Comparison of ENCODE assay signal across 18 mouse cellular contexts in the genomic region with DNA sequence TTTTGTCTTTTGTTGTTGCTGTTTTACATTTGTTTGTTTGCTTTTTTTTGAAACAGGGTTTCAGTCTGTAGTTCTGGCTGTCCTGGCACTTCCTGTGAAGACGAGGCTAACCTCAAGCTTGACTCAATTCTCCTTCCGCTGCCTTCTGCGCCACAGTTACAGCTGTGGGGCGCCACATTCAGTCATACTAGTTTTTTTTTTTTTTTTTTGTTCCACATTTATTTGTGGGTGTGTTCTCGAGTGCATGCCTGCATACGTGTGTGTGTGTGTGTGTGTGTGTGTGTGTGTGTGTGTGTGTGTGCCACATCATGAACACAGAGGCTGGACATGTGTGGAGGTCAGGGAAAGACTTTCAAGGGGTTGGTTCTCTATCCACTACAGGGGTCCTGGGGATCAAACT. TPM values are rescaled to one million over a fixed set of nuclear protein-coding genes. Genes with fewer than 3 reads are reported as not detected.
DNase-seq lines count a peak whose midpoint lies in the region; ATAC-seq and TF ChIP-seq lines count a peak whose summit lies in the region.
"Had no signal": no experiment of that assay in that cellular context is flagged by ENCODE, and none has a peak within 500 bp of the region (broad histone marks: within the 10 kb centered on the region; RNA-seq: fewer than 3 reads in every experiment).

No protein-coding gene starts in this region.

- no peak overlapping the region for H3K27ac ChIP-seq in forebrain, embryonic 10.5 days
- no peak overlapping the region for H3K27ac ChIP-seq in forebrain, postnatal 0 days (ENCODE audit: low read depth, low read length)
- H3K27ac ChIP-seq: hindbrain, postnatal 0 days; kidney, embryonic 15.5 days; neural tube, embryonic 12.5 days had no signal

- DNase-seq in 416B (ENCODE audit: low read depth) = peak; percentile 60
- peak; percentile 65 for DNase-seq in CD4-positive, CD25-positive, alpha-beta regulatory T cell, adult 2 months (ENCODE audit: low read depth, low spot score)
- DNase-seq in splenic B cell, adult 2 months (ENCODE audit: low read depth, low spot score) = peak; percentile 73
- DNase-seq in heart, postnatal 10 days = no peak
- DNase-seq in layer of hippocampus, adult 11-12 months (ENCODE audit: low spot score) = no peak
- no peak for DNase-seq in forebrain, embryonic 10.5 days (ENCODE audit: extremely low spot score, low spot score)
- no peak for DNase-seq in forebrain, postnatal 0 days
- DNase-seq: adrenal gland, adult 8-10 months; cerebellum, postnatal 36 days; heart, adult 11 months; layer of hippocampus, adult 9-11 months; lung, embryonic 14.5 days had no signal

- no peak for TF ChIP-seq CTCF in forebrain, postnatal 0 days (IDR thresholded peaks at IDR 0.05; ENCODE audit: low read depth)

- intact Hi-C loops in heart, postnatal 10 days (cut with DNase I) = no loop called here

- no peak overlapping the region for H3K9ac ChIP-seq in forebrain, postnatal 0 days
- H3K9ac ChIP-seq: embryonic facial prominence, embryonic 13.5 days; kidney, embryonic 15.5 days; lung, embryonic 14.5 days; neural tube, embryonic 12.5 days had no signal

- ATAC-seq in granulocyte monocyte progenitor cell, adult 5-6 weeks (replicated peaks; ENCODE audit: poor library complexity, severe bottlenecking) = peak; percentile 81
- no peak for ATAC-seq in forebrain, postnatal 0 days
- ATAC-seq: hindbrain, postnatal 0 days had no signal

- no peak overlapping the region for H3K4me3 ChIP-seq in forebrain, embryonic 10.5 days
- no peak overlapping the region for H3K4me3 ChIP-seq in forebrain, postnatal 0 days (ENCODE audit: low read depth, low read length)
- H3K4me3 ChIP-seq: embryonic facial prominence, embryonic 13.5 days; kidney, embryonic 15.5 days; neural tube, embryonic 12.5 days had no signal

- WGBS in forebrain, embryonic 10.5 days = 80% methylated on average over 6 of the region's 6 CpGs
- 81% methylated on average over 6 of the region's 6 CpGs for WGBS in forebrain, postnatal 0 days

- H3K36me3 ChIP-seq in splenic B cell, adult 2 months (ENCODE audit: control insufficient read depth, insufficient read depth, low read length, poor library complexity, severe bottlenecking) = no peaks in the 10 kb centered on the region
- no peaks in the 10 kb centered on the region for H3K36me3 ChIP-seq in forebrain, embryonic 10.5 days (replicated peaks)
- H3K36me3 ChIP-seq in forebrain, postnatal 0 days (ENCODE audit: insufficient read depth) = no peaks in the 10 kb centered on the region
- H3K36me3 ChIP-seq: embryonic facial prominence, embryonic 13.5 days; kidney, embryonic 15.5 days; neural tube, embryonic 12.5 days had no signal

- H3K4me2 ChIP-seq in forebrain, postnatal 0 days (ENCODE audit: low read depth) = no peak overlapping the region
- H3K4me2 ChIP-seq: embryonic facial prominence, embryonic 13.5 days; kidney, embryonic 15.5 days; lung, embryonic 14.5 days; midbrain, embryonic 11.5 days; neural tube, embryonic 12.5 days had no signal

- H3K27me3 ChIP-seq in splenic B cell, adult 2 months (ENCODE audit: control insufficient read depth, insufficient read depth, low read length, poor library complexity, severe bottlenecking) = no peaks in the 10 kb centered on the region
- H3K27me3 ChIP-seq in forebrain, embryonic 10.5 days (ENCODE audit: poor library complexity, severe bottlenecking) = peaks cover 29% of the 10 kb centered on the region
- H3K27me3 ChIP-seq in forebrain, postnatal 0 days (ENCODE audit: insufficient read depth, low read length) = no peaks in the 10 kb centered on the region; the same call in 1 of the 2 replicates

- H3K9me3 ChIP-seq in forebrain, embryonic 10.5 days = no peaks in the 10 kb centered on the region
- no peaks in the 10 kb centered on the region for H3K9me3 ChIP-seq in forebrain, postnatal 0 days (ENCODE audit: low read length)
- H3K9me3 ChIP-seq: embryonic facial prominence, embryonic 13.5 days; kidney, embryonic 15.5 days; neural tube, embryonic 12.5 days had no signal

- H3K4me1 ChIP-seq in forebrain, embryonic 10.5 days = no peaks in the 10 kb centered on the region
- no peaks in the 10 kb centered on the region for H3K4me1 ChIP-seq in forebrain, postnatal 0 days (ENCODE audit: insufficient read depth)
- H3K4me1 ChIP-seq: kidney, embryonic 15.5 days; neural tube, embryonic 12.5 days had no signal

RNA-seq across cellular contexts. Expression of a gene that starts 7.3 kb away (rescaled TPM):
- 0.09 TPM in 1 of 2 replicates, not detected in the other for total RNA-seq in granulocyte monocyte progenitor cell, adult 5-6 weeks (2014; fragmentation: Nextera tagmentation)
- total RNA-seq in granulocyte monocyte progenitor cell, adult 5-6 weeks (2017) = not detected in 2 replicates
- total RNA-seq in heart, postnatal 10 days (2021) = 1 to 10 TPM in 1 of 2 experiments, under 1 TPM in 1; 0.97 to 1.2 TPM
- polyA plus RNA-seq in forebrain, embryonic 10.5 days (2016; fragmentation: Nextera tagmentation; extraction: Ambion mirVana) = 0.18 and 0.36 TPM in 2 replicates
- 22.3 and 23.8 TPM in 2 replicates for total RNA-seq in forebrain, postnatal 0 days (2014; rRNA removed)
- 5.5 and 10.1 TPM in 2 replicates for polyA plus RNA-seq in forebrain, postnatal 0 days (2015; fragmentation: Nextera tagmentation; extraction: Ambion mirVana)

RNA-seq across cellular contexts. Expression of a gene that starts 29.7 kb away (rescaled TPM):
- total RNA-seq in granulocyte monocyte progenitor cell, adult 5-6 weeks (2014; fragmentation: Nextera tagmentation) = 0.80 and 0.92 TPM in 2 replicates
- total RNA-seq in granulocyte monocyte progenitor cell, adult 5-6 weeks (2017) = 0.90 and 0.93 TPM in 2 replicates
- total RNA-seq in heart, postnatal 10 days (2021) = under 1 TPM; 0.69 to 0.72 TPM
- polyA plus RNA-seq in forebrain, embryonic 10.5 days (2016; fragmentation: Nextera tagmentation; extraction: Ambion mirVana) = 1.4 and 1.5 TPM in 2 replicates
- 2.0 and 2.3 TPM in 2 replicates for total RNA-seq in forebrain, postnatal 0 days (2014; rRNA removed)
- polyA plus RNA-seq in forebrain, postnatal 0 days (2015; fragmentation: Nextera tagmentation; extraction: Ambion mirVana) = 0.47 and 0.61 TPM in 2 replicates

Comparison
In these comparisons a context has a peak if more than half of its experiments do, and no peak if none do; other contexts are left out.
1. DNase-seq: peak in 416B (single experiment), CD4-positive, CD25-positive, alpha-beta regulatory T cell, adult 2 months (single experiment) and splenic B cell, adult 2 months (single experiment); none in heart, postnatal 10 days (0 of 2), layer of hippocampus, adult 11-12 months (single experiment), forebrain, embryonic 10.5 days (single experiment) and forebrain, postnatal 0 days (single experiment).
2. RNA of a gene that starts 7.3 kb away (total RNA-seq): 22.3 to 23.8 TPM in forebrain, postnatal 0 days; 0.97 to 1.2 TPM in heart, postnatal 10 days and 0.09 TPM in granulocyte monocyte progenitor cell, adult 5-6 weeks; every median in the first group is over 10 times any median in the second.